Comparison of ENCODE assay signal across 8 mouse cellular contexts in genomic region chr11:84264490-84264889, GRCm38 (mm10).
DNase-seq lines count a peak whose midpoint lies in the region; ATAC-seq lines count a peak whose summit lies in the region.

No protein-coding gene starts in this region.

- peak; percentile 55 for DNase-seq in CD4-positive, CD25-positive, alpha-beta regulatory T cell, adult 2 months (ENCODE audit: low read depth, low spot score)
- DNase-seq in kidney, postnatal 14 days = peak; percentile 27
- no peak for DNase-seq in kidney, adult 18-20 months
- peak; percentile 43 for DNase-seq in A20 (ENCODE audit: low read depth, low spot score)
- peak; percentile 45 for DNase-seq in embryo, embryonic 10 days (ENCODE audit: low spot score)
- no peak for DNase-seq in urinary bladder, postnatal 14 days (ENCODE audit: low spot score)

- ATAC-seq in CD4-positive, CD25-positive, alpha-beta regulatory T cell, adult 4 months = no peak
- ATAC-seq in granulocyte monocyte progenitor cell, adult 5-6 weeks (replicated peaks; ENCODE audit: poor library complexity, severe bottlenecking) = no peak

Comparison
In these comparisons a context has a peak if more than half of its experiments do, and no peak if none do; other contexts are left out.
1. DNase-seq: peak in CD4-positive, CD25-positive, alpha-beta regulatory T cell, adult 2 months (single experiment), kidney, postnatal 14 days (single experiment), A20 (single experiment) and embryo, embryonic 10 days (single experiment); none in kidney, adult 18-20 months (single experiment) and urinary bladder, postnatal 14 days (single experiment).